Mouse (Mus musculus) kidney, embryonic 16.5 days (tissue): ENCODE measurements around the gene Zfp398. TPM values are rescaled to one million over a fixed set of nuclear protein-coding genes. Genes with fewer than 3 reads are reported as not detected.
A peak's percentile ranks its signal among the peaks of the same experiment; 100 is the strongest.

Experiments used
- ATAC-seq: fragments of 200-750 bp; cut with Nextera tagmentation; 2 replicates; pipeline ENCODE4 v1.8.0; 2017; ENCODE audit warnings: moderate TSS enrichment; ENCODE audit not compliant: low FRiP score, low TSS enrichment
- H3K27ac ChIP-seq: fragments of 300-500 bp; sonication (generic); 2 replicates; pipeline ENCODE4 v1.5.1; 2014; ENCODE audit warnings: low read length
- H3K27me3 ChIP-seq: fragments of 300-500 bp; sonication (generic); 2 replicates; pipeline ENCODE4 v1.6.1; 2014; ENCODE audit warnings: low read length, control low read depth, mixed read lengths; ENCODE audit not compliant: insufficient read depth
- H3K36me3 ChIP-seq: fragments of 300-500 bp; sonication (generic); 2 replicates; pipeline ENCODE4 v1.6.1; 2014; ENCODE audit warnings: low read length, control low read depth, mixed read lengths; ENCODE audit not compliant: insufficient read depth
- H3K4me1 ChIP-seq: fragments of 300-500 bp; sonication (generic); 2 replicates; pipeline ENCODE4 v1.6.1; 2014; ENCODE audit warnings: low read length, control low read depth, mixed read lengths; ENCODE audit not compliant: insufficient read depth
- H3K4me2 ChIP-seq: fragments of 300-500 bp; sonication (generic); replicated peaks from 2 replicates; pipeline ENCODE4 v1.6.1; 2014; ENCODE audit warnings: low read depth, low read length
- H3K4me3 ChIP-seq: fragments of 300-500 bp; sonication (generic); 2 replicates; pipeline ENCODE4 v1.5.1; 2014; ENCODE audit warnings: mild to moderate bottlenecking, low read length
- H3K9ac ChIP-seq: fragments of 300-500 bp; sonication (generic); replicated peaks from 2 replicates; pipeline ENCODE4 v1.6.1; 2014; ENCODE audit warnings: low read length
- H3K9me3 ChIP-seq: fragments of 300-500 bp; sonication (generic); 2 replicates; pipeline ENCODE4 v1.6.1; 2016; ENCODE audit warnings: low read length, control low read depth
- WGBS: fragments of 180-500 bp; shearing (Covaris S2); extraction: QIAGEN DNeasy Blood & Tissue Kit; methylation state at CpG from one replicate; pipeline ENCODE4 v1.1.7; 2014; 5-methylcytosine and 5-hydroxymethylcytosine counted together
- polyA plus RNA-seq: library from polyadenylated mRNA; unstranded; fragments of >200 nt; fragmentation: Nextera tagmentation; extraction: Ambion mirVana; gene quantifications from 2 replicates; pipeline ENCODE4 v1.2.1, GENCODE M21; 2015

Zfp398 gene
- polyA plus RNA-seq, 1 experiment from 2014 or later = 9.1 TPM

GRCm38 (mm10) chr6:47878593-47878992 is 43.1 kb downstream of the Zfp398 start:
- H3K9ac ChIP-seq = peak overlapping the region; percentile 96
- peak overlapping the region; percentile 97 for H3K4me3 ChIP-seq
- ATAC-seq = no peak
- H3K36me3 ChIP-seq = peaks cover 34% of the 10 kb centered on the region
- no peaks in the 10 kb centered on the region for H3K27me3 ChIP-seq
- H3K4me1 ChIP-seq = peaks cover 15% of the 10 kb centered on the region
- H3K27ac ChIP-seq = peak overlapping the region; percentile 99; the same call in 1 of the 2 replicates
- peak overlapping the region; percentile 90 for H3K4me2 ChIP-seq
- 40% methylated on average over 3 of the region's 3 CpGs for WGBS
- no peaks in the 10 kb centered on the region for H3K9me3 ChIP-seq

- peaks cover 15% of the 10 kb centered on the region for H3K4me1 ChIP-seq
- H3K27me3 ChIP-seq = no peaks in the 10 kb centered on the region
- 64% methylated on average over 4 of the region's 4 CpGs for WGBS
- peak overlapping the region; percentile 90 for H3K4me2 ChIP-seq
- peak overlapping the region; percentile 97; the same call in 1 of the 2 replicates for H3K4me3 ChIP-seq
- no peak overlapping the region for H3K27ac ChIP-seq
- no peak for ATAC-seq
- H3K36me3 ChIP-seq = peaks cover 39% of the 10 kb centered on the region
- H3K9ac ChIP-seq = peak overlapping the region; percentile 96
- no peaks in the 10 kb centered on the region for H3K9me3 ChIP-seq
Observed at GRCm38 (mm10) chr6:47879049-47879716, 43.7 kb downstream of the Zfp398 start.

GRCm38 (mm10) chr6:47880166-47880565 is 44.7 kb downstream of the Zfp398 start:
- no peak overlapping the region for H3K4me3 ChIP-seq
- H3K9me3 ChIP-seq = no peaks in the 10 kb centered on the region
- no peak overlapping the region for H3K27ac ChIP-seq
- ATAC-seq = no peak
- WGBS = 90% methylated on average over 10 of the region's 10 CpGs
- H3K4me1 ChIP-seq = peaks cover 15% of the 10 kb centered on the region
- peaks cover 40% of the 10 kb centered on the region for H3K36me3 ChIP-seq
- H3K4me2 ChIP-seq = no peak overlapping the region
- no peaks in the 10 kb centered on the region for H3K27me3 ChIP-seq
- H3K9ac ChIP-seq = no peak overlapping the region

GRCm38 (mm10) chr6:47888812-47889383 is 53.4 kb downstream of the Zfp398 start:
- Histone ChIP-seq H3K4me1 (no peaks in the 10 kb centered on the region), H3K4me3 (no peak overlapping the region), H3K9ac (no peak overlapping the region), H3K9me3 (no peaks in the 10 kb centered on the region), H3K4me2 (no peak overlapping the region), H3K36me3 (peaks cover 54% of the 10 kb centered on the region), H3K27me3 (no peaks in the 10 kb centered on the region), H3K27ac (no peak overlapping the region)
- WGBS = 88% methylated on average over 8 of the region's 8 CpGs
- ATAC-seq = no peak

- H3K4me2 ChIP-seq = no peak overlapping the region
- WGBS = 82% methylated on average over 6 of the region's 6 CpGs
- peaks cover 52% of the 10 kb centered on the region for H3K36me3 ChIP-seq
- H3K9ac ChIP-seq = no peak overlapping the region
- H3K27ac ChIP-seq = no peak overlapping the region
- no peak overlapping the region for H3K4me3 ChIP-seq
- H3K9me3 ChIP-seq = peaks cover 5% of the 10 kb centered on the region; the same call in 1 of the 2 replicates
- H3K27me3 ChIP-seq = no peaks in the 10 kb centered on the region
- ATAC-seq = no peak
- no peaks in the 10 kb centered on the region for H3K4me1 ChIP-seq
Observed at GRCm38 (mm10) chr6:47899416-47899815, 64.0 kb downstream of the Zfp398 start.

GRCm38 (mm10) chr6:47903587-47903986 is 68.1 kb downstream of the Zfp398 start:
- 77% methylated on average over 4 of the region's 4 CpGs for WGBS
- peaks cover 72% of the 10 kb centered on the region for H3K36me3 ChIP-seq

GRCm38 (mm10) chr6:47904361-47904760 is 68.9 kb downstream of the Zfp398 start:
- H3K27me3 ChIP-seq = no peaks in the 10 kb centered on the region
- no peak overlapping the region for H3K4me2 ChIP-seq
- H3K4me3 ChIP-seq = no peak overlapping the region
- peaks cover 10% of the 10 kb centered on the region; the same call in 1 of the 2 replicates for H3K9me3 ChIP-seq
- H3K4me1 ChIP-seq = no peaks in the 10 kb centered on the region
- WGBS = 64% methylated on average over 19 of the region's 19 CpGs
- ATAC-seq = no peak
- no peak overlapping the region for H3K9ac ChIP-seq
- H3K36me3 ChIP-seq = peaks cover 68% of the 10 kb centered on the region
- H3K27ac ChIP-seq = no peak overlapping the region

More at GRCm38 (mm10) chr6:47903587-47903986, 68.1 kb downstream of the Zfp398 start:
- H3K4me3 ChIP-seq = no peak overlapping the region
- no peak overlapping the region for H3K4me2 ChIP-seq
- no peak overlapping the region for H3K9ac ChIP-seq
- H3K27ac ChIP-seq = no peak overlapping the region
- ATAC-seq = no peak
- H3K27me3 ChIP-seq = no peaks in the 10 kb centered on the region
- no peaks in the 10 kb centered on the region for H3K4me1 ChIP-seq
- peaks cover 10% of the 10 kb centered on the region; the same call in 1 of the 2 replicates for H3K9me3 ChIP-seq

- WGBS = 69% methylated on average over 44 of the region's 44 CpGs
- H3K4me2 ChIP-seq = no peak overlapping the region
- no peaks in the 10 kb centered on the region for H3K27me3 ChIP-seq
- no peak for ATAC-seq
- peaks cover 10% of the 10 kb centered on the region; the same call in 1 of the 2 replicates for H3K9me3 ChIP-seq
- H3K27ac ChIP-seq = no peak overlapping the region
- H3K4me1 ChIP-seq = no peaks in the 10 kb centered on the region
- peaks cover 68% of the 10 kb centered on the region for H3K36me3 ChIP-seq
- no peak overlapping the region for H3K9ac ChIP-seq
- H3K4me3 ChIP-seq = no peak overlapping the region
Observed at GRCm38 (mm10) chr6:47904917-47905695, 69.6 kb downstream of the Zfp398 start.

GRCm38 (mm10) chr6:47906326-47906725 is 70.9 kb downstream of the Zfp398 start:
- Histone ChIP-seq H3K4me2 (no peak overlapping the region), H3K4me3 (no peak overlapping the region), H3K27me3 (no peaks in the 10 kb centered on the region), H3K9ac (no peak overlapping the region), H3K27ac (no peak overlapping the region), H3K36me3 (peaks cover 59% of the 10 kb centered on the region), H3K9me3 (peaks cover 10% of the 10 kb centered on the region; the same call in 1 of the 2 replicates), H3K4me1 (no peaks in the 10 kb centered on the region)
- WGBS = 93% methylated on average over 5 of the region's 5 CpGs
- no peak for ATAC-seq
